Mouse (Mus musculus) liver, adult 2 months (tissue): Measurements from ENCODE around the gene Gm28729.

Experiments
- CTCF ChIP-seq: fragments of 200-500 bp; IDR thresholded peaks from 2 replicates; pipeline ENCODE4 v1.5.1; 2011; ENCODE audit warnings: low read depth, low read length, control low read depth
- POLR2A ChIP-seq: fragments of 200-500 bp; IDR thresholded peaks from 2 replicates; pipeline ENCODE4 v1.6.1; 2011; ENCODE audit warnings: low read length, control low read depth; ENCODE audit not compliant: insufficient read depth; ENCODE audit errors: extremely low read depth

DNA sequence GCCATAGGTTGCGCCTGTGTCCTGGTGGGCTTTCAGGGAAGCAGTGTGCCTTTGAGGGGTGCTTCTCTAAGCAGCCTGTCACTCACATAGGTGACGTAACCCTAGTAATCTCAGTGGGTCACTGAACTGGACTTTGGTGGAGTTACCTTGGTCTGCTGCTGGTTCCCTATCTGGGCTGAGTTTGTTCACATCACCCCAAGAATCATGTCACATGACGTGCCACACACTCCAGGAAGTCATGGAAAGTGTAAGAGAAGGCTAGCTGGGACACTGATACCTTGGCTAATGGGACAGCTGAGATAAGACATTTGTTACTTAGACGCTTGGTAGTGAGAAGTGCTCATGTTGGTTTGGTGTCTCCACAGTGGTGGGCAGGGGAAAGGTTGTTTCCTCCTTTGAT is 947 bp upstream of the Gm28729 start:
- TF ChIP-seq POLR2A, result no peak
- no peak for TF ChIP-seq CTCF
